Mouse (Mus musculus) lung, adult 18-20 months (tissue): ENCODE data around the gene Snurf.

Experiments
- DNase-seq, 2 experiments: peaks; one replicate each; pipeline ENCODE4 v3.0.0; 2022; ENCODE audit warnings: mixed read lengths in 2 of 2

Gene Snurf

GRCm38 (mm10) chr7:60004606-60005330 lies at the start of gene Snurf, which contains the start of gene Gm38393:
Snurf (minus strand) TSS chr7:60005049.
Gm38393 (minus strand) TSS chr7:60005064.
- DNase-seq = peak; percentile 42 to 64

GRCm38 (mm10) chr7:60047481-60048201 lies 42.8 kb upstream of the Snurf start:
- no peak for DNase-seq

DNA sequence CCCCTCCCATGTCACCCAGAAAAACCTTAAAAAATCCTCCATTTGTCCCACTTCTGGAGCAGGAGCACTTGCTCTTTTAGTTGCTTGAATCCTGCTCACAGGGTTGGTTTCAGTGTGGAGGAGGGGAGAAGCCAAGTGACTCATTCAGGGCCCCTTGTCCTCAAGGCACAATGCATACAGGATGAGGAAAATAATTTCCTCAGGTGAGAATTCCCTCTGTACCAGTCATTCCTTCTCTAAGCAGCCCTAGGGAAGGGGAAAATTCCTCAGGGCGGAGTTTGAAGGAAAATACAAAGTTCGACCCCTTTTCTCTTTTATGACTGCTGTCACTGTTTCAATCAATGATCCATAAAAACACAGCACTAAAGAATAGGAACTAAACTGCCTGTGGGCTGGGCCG lies 8.3 kb upstream of the Snurf start:
- no peak for DNase-seq

- no peak for DNase-seq
These were observed 3.0 kb upstream of the Snurf start for GRCm38 (mm10) chr7:60007727-60008360.

GRCm38 (mm10) chr7:60006262-60006661 lies 1.4 kb upstream of the Snurf start:
- no peak for DNase-seq

- DNase-seq = peak in 1 of 2 experiments; percentile 7
These were observed 786 bp downstream of the Snurf start for GRCm38 (mm10) chr7:60003921-60004605.

DNA sequence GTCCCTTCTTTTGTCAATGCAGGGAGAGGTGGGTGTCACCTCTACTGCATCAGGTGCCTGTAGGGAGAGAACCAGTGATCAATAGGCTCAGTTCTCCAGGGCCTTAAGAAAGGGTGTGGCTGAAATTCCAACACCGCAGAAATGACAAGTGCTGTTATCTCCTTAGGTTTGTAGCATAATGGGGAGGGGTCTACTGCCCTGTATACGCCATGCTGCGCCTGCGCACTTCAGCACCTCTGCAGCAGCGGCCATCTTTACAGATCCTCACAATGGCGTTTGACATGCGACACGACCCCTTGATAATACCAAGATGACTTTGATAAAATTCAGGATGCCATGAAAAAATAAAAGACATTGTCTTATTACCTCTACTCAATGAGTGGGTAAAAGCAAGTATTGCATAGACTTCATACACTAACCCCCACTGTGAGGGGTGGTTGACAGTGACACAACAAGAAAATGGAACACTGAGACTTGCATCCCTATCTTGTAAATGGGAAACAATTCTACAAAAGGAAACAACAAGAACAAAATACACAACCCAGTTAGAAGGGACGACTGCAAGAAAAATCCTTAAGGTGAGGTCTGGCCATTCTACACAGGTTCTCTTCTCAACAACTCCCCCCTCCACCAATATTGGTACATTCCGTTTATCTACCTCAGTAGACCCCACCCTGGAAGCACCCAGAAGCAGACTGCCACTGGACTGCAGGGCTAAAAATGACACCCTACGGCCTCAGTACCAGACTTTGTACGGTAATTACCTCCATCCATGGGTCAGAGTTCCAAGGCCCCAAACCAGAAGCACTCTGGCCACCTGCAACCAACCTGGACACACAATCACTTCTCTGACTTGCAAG lies 1.6 kb downstream of the Snurf start:
- no peak for DNase-seq

DNA sequence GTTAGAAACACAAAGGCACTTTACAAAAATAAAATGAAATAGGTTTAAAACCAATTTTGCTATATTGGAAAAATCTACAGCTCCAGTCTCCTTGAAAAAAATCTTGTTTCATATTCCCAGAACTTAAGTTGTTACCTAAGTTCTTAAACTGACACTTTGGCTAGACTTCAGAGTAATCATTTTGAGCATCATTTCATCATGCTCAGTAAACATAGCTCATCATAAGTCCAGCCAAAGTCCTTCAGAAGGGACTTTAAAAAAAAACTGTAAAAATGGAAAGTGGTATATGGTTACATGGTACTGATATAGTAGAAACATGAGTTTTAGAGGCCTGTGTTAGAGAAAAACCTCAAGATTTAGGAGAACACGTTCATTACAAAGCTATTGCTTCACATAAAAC lies 26.2 kb downstream of the Snurf start:
- no peak for DNase-seq
